Mouse (Mus musculus) large intestine, adult 2 months (tissue): ENCODE results near the gene Srrt. TPM values are rescaled to one million over a fixed set of nuclear protein-coding genes. Genes with fewer than 3 reads are reported as not detected.

Source experiments
- DNase-seq: peaks from one replicate; pipeline ENCODE4 v3.0.0-alpha.2; 2012; ENCODE audit warnings: low read depth, low spot score
- WGBS: fragments of 180-500 bp; shearing (Covaris S2); methylation state at CpG from one replicate; pipeline ENCODE4 v1.1.7; 2018; 5-methylcytosine and 5-hydroxymethylcytosine counted together
- polyA plus RNA-seq: library from polyadenylated mRNA; depleted of rRNA; stranded (reverse); fragments of >200 nt; gene quantifications from 2 replicates; pipeline ENCODE4 v1.2.3, GENCODE M21; 2012

The Srrt gene
- polyA plus RNA-seq, 1 experiment: 99.8 TPM

- no peak for DNase-seq
- WGBS: 54% methylated on average over 3 of the region's 3 CpGs
Observed at GRCm38 (mm10) chr5:137304165-137304564, 3.3 kb downstream of the Srrt start.

DNA sequence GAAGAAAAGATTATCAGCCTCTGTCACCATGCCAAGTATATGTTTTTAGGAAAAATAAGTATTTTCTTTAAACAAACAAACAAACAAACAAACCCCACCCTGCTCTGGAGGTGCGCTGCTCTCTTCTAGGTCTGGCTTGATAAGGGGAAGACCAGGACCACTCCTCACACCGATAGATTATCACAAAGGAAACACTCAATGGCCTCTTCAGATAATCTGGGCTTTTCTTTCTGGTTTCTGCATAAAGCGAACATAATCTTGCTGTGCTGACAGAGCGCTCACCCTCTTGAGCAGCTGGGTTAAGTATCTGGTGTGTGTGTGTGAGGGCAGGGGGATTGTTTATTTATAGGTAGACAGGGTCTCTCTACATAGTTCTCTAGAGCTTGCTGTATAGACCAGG is 3.9 kb downstream of the Srrt start:
- 86% methylated on average over 4 of the region's 4 CpGs for WGBS

DNA sequence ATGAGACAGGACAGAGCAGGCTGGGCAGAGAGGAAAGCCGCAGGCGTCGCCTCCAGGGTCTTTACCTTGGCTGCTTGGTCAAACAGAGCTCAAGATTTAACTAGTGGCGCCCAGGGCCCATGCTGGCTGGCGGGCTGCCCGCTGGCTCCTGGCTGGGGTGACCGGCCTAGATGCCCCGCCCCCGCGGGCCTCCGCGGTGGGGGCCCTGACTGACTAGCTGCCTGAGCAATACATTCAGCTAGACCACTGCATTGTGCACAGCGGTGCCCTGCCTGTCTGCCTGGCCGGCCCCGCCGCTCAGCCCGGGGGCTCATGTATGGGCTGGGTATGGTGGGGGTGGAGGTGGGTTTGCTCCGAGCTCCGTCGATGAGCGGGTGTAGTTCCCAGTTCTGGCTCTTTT is 6.2 kb downstream of the Srrt start:
- WGBS: 77% methylated on average over 21 of the region's 21 CpGs

More for the DNA sequence above, 3.9 kb downstream of the Srrt start:
- no peak for DNase-seq

GRCm38 (mm10) chr5:137299240-137299639 is 8.2 kb downstream of the Srrt start:
- DNase-seq: no peak
- 59% methylated on average over 7 of the region's 7 CpGs for WGBS

More for the DNA sequence above, 6.2 kb downstream of the Srrt start:
- no peak for DNase-seq

GRCm38 (mm10) chr5:137297126-137297525 is 10.3 kb downstream of the Srrt start:
- 91% methylated on average over 14 of the region's 14 CpGs for WGBS
- no peak for DNase-seq

GRCm38 (mm10) chr5:137295712-137296111 is 11.8 kb downstream of the Srrt start:
- WGBS: 90% methylated on average over 15 of the region's 15 CpGs

DNA sequence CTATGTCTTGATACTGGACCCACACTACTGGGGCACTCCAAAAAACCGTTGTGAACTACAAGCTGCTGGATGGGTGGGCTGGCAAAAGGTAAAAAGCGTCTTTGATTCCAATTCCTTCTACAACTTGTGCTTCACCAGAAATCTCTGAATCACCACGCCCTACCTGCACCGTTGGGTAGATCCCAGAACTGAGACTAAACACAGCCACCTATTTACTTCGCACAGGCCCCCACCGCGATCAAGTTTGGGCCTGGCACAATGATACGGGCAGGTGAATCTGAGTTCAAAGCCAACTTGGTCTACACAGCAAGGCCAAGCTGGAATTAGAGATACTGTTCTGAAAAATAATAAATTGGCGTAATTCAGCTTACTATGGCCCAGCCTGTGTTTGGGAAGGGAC is 12.2 kb downstream of the Srrt start:
- DNase-seq: no peak
- WGBS: 68% methylated on average over 9 of the region's 9 CpGs

More at GRCm38 (mm10) chr5:137295712-137296111, 11.8 kb downstream of the Srrt start:
- DNase-seq: no peak

DNA sequence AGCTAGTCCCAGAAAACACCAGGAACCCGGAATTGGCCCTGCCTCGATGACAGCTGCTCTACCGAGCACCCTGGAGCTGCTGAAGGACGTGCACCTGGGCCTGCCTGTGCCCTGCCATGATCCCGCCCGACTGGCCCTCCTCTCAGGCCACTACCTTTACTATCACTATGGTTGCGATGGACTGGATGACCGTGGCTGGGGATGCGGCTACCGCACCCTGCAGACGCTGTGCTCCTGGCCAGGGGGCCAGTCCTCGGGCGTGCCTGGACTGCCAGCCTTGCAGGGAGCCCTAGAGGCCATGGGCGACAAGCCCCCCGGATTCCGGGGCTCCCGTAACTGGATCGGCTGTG is 12.8 kb downstream of the Srrt start:
- WGBS: 9% methylated on average over 18 of the region's 18 CpGs

GRCm38 (mm10) chr5:137293839-137294743 is 13.4 kb downstream of the Srrt start, which contains the start of gene Ufsp1:
Gene Ufsp1, plus strand, starts transcription at chr5:137294629.
- under 1% methylated on average over 52 of the region's 52 CpGs for WGBS
- no peak for DNase-seq

More for the DNA sequence above, 12.8 kb downstream of the Srrt start:
- no peak for DNase-seq

GRCm38 (mm10) chr5:137293282-137293681 is 14.2 kb downstream of the Srrt start:
- WGBS: under 1% methylated on average over 14 of the region's 15 CpGs
- DNase-seq: no peak

GRCm38 (mm10) chr5:137291381-137291926 is 16.0 kb downstream of the Srrt start:
- WGBS: 74% methylated on average over 15 of the region's 15 CpGs
- DNase-seq: no peak

DNA sequence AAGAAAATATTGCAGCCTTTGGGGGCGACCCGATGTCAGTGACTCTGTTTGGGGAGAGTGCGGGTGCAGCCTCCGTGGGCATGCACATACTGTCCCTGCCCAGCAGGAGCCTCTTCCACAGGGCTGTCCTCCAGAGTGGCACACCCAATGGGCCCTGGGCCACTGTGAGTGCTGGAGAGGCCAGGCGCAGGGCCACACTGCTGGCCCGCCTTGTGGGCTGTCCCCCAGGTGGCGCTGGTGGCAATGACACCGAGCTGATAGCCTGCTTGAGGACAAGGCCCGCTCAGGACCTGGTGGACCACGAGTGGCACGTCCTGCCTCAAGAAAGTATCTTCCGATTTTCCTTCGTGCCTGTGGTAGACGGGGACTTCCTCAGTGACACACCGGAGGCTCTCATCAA is 16.8 kb downstream of the Srrt start:
- DNase-seq: no peak
- 15% methylated on average over 15 of the region's 15 CpGs for WGBS

DNA sequence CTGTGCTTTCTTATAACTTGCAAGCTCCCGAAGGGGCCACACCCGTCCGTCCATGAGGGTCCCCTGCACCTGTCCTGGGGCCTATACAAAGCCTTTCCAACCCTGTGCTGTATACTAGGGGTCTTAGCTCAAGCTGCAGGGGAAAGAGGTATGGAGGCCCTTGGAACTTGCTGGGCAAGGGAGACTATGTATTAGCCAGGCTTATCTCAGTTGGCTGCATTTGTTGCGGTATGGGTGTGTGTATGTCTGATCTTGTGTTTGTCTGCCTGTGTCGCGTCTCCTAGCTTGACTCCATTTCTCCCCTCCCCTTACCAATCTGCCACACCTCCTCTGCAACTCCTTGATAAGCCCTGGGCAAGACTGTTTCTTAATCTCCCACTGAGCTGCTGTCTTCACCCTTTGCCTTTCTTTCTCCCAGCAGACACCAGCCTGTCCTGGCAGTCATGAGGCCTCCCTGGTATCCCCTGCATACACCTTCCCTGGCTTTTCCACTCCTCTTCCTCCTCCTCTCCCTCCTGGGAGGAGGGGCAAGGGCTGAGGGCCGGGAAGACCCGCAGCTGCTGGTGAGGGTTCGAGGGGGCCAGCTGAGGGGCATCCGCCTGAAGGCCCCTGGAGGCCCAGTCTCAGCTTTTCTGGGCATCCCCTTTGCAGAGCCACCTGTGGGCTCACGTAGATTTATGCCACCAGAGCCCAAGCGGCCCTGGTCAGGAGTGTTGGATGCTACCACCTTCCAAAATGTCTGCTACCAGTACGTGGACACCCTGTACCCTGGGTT is 17.7 kb downstream of the Srrt start:
- DNase-seq: no peak
- 55% methylated on average over 13 of the region's 13 CpGs for WGBS

DNA sequence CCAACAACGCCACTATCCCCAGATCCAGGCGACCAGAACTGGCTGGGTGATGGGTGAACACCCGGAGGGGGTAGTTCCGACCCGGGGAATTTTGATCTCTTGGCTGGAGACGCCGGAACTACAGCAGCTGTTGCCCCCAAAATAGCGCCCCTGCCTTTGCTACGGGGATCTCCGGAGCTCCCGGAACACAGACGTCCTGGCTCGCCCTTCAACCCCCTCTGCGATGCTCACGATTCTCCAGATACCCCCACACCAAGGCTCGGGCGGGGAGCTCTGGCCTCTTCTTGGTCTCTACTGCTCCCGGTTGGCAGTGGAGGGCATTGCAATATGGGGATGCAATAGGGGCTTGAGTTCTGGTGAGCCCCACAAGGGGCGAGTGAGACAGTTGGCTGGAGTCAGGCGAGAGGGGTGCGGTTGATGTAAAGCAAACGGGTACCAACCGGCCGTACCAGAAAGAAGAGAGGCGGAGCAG is 18.4 kb downstream of the Srrt start:
- no peak for DNase-seq
- WGBS: 5% methylated on average over 25 of the region's 25 CpGs

DNA sequence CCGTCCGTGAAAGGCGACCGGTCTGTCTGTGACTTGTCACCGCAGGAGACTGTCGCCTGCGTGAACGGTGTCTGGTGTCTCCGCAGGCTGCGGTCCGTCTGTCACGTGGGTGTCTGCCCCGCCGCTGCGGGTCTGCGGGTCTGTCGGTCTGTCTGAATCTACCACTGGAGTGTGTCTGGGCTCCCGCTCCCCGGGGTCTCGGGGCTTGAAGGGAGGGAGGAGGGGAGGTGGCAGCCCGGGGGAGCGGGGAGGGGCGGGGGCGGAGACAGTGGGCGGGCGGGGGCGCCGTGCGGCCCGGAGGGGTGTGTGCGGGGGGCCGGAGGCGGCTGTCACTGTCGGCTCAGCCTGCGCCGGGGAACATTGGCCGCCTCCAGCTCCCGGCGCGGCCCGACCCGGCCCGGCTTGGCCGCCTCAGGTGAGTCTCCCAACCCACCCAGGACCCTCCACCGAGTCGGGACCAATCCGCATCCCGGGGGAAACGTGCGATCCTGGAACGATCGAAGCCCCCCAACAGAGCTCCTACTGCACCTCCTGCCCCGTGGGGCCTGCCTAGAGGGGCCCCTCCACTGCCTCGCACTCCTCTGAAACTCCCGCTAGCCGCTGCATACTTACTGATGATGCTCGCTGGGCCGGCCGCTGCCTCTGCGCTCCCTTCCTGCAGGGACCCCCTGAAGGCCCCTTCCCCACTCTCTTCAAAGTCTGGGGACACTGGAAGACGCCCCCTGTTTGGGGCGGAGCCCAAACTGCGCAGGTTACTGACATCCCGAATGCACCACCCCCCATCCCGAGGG is 19.3 kb downstream of the Srrt start:
- no peak for DNase-seq
- WGBS: 3% methylated on average over 65 of the region's 65 CpGs

GRCm38 (mm10) chr5:137287032-137287952 is 20.2 kb downstream of the Srrt start, which contains the start of gene Ache:
Gene Ache, plus strand, starts transcription at chr5:137287519.
- DNase-seq: no peak
- 10% methylated on average over 40 of the region's 40 CpGs for WGBS

GRCm38 (mm10) chr5:137286655-137287031 is 20.8 kb downstream of the Srrt start:
- WGBS: under 1% methylated on average over 15 of the region's 16 CpGs

DNA sequence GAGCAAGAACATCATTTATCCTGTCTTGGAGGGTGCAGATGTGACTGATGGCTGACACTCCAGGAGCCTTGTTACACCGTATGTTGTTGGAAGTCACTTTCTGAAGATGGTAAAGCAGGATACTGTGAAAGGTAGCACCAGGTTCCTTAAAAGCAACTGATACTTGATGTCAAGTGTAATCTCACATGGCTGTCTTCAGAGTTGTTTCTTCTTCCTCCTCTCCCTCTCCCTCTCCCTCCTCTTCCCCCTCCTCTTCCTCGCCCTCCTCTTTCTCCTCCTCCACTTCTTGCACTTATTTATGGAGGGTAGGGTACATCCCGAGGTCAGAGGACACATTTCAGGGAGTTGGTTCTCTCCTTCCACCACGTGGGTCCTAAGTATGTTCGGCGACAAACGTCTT is 21.5 kb downstream of the Srrt start:
- WGBS: 22% methylated on average over 7 of the region's 7 CpGs

More at GRCm38 (mm10) chr5:137286655-137287031, 20.8 kb downstream of the Srrt start:
- no peak for DNase-seq

More for the DNA sequence above, 21.5 kb downstream of the Srrt start:
- DNase-seq: no peak
